Mouse (Mus musculus): ENCODE measurements around the gene Arl15. TPM values are rescaled to one million over a fixed set of nuclear protein-coding genes. Genes with fewer than 3 reads are reported as not detected.

Gene Arl15
- polyA plus RNA-seq, 1 experiment from 2014 or later = 4.9 TPM

DNA sequence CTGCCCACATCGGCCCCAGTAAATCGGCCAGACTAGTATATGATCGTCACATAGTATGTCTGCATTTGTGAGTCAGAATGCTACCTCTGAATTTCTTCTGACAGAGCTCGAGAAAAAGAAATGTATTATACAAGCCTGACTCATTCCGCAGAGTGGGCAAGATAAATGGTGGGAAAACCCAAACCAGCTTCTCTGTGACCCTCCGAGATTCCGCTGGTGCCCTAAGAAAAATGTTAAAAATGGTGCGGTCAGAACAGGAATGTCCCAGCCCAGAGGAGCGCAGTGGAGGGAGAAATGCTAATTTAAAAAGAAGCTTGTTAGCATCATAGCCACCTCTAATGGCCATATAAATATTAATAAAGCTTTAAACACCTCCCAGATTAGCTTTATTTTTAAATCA, 216.2 kb downstream of the Arl15 start:
- H3K4me1 ChIP-seq (replicated peaks; ENCODE audit: control insufficient read depth, insufficient read depth, low read length) = no peaks in the 10 kb centered on the region
- no peak overlapping the region for H3K27ac ChIP-seq (ENCODE audit: low read depth, low read length)
- no peak overlapping the region for H3K4me3 ChIP-seq (ENCODE audit: low read depth, low read length)
- TF ChIP-seq CTCF (IDR thresholded peaks at IDR 0.05; ENCODE audit: low read depth) = no peak
- no peak overlapping the region for H3K9ac ChIP-seq (ENCODE audit: low read depth, low read length)
- no peak overlapping the region for H3K4me2 ChIP-seq (replicated peaks; ENCODE audit: low read depth)
- H3K27me3 ChIP-seq (replicated peaks; ENCODE audit: control insufficient read depth, insufficient read depth, low read length) = no peaks in the 10 kb centered on the region
- H3K9me3 ChIP-seq (ENCODE audit: control insufficient read depth) = no peaks in the 10 kb centered on the region
- WGBS = 92% methylated on average over 9 of the region's 9 CpGs
- ATAC-seq = no peak
- no peaks in the 10 kb centered on the region for H3K36me3 ChIP-seq (ENCODE audit: control insufficient read depth, insufficient read depth)

DNA sequence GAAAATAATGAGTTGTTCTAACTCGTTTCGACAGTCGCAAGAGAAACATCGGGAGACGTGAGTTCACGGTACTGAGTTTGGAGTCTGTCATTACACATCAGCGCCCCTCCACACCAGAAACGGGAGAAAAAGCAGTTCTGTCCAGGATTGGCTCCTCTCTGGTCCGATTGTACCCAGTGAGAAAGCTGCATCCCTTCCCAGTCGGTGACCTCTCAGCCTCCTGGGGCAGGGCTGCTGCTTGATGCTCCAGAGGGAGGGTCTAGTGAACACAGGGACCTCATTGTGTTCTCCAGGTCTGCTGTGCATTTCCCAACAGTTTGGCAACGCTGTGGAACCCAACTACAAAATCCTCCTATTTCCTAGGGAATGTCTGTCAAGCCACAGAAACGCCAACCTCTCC, 216.7 kb downstream of the Arl15 start:
- WGBS = 87% methylated on average over 12 of the region's 12 CpGs
- H3K4me2 ChIP-seq (replicated peaks; ENCODE audit: low read depth) = no peak overlapping the region
- no peaks in the 10 kb centered on the region for H3K9me3 ChIP-seq (ENCODE audit: control insufficient read depth)
- no peak overlapping the region for H3K27ac ChIP-seq (ENCODE audit: low read depth, low read length)
- no peaks in the 10 kb centered on the region for H3K4me1 ChIP-seq (replicated peaks; ENCODE audit: control insufficient read depth, insufficient read depth, low read length)
- no peaks in the 10 kb centered on the region for H3K36me3 ChIP-seq (ENCODE audit: control insufficient read depth, insufficient read depth)
- H3K9ac ChIP-seq (ENCODE audit: low read depth, low read length) = no peak overlapping the region
- no peak for ATAC-seq
- H3K4me3 ChIP-seq (ENCODE audit: low read depth, low read length) = no peak overlapping the region
- no peaks in the 10 kb centered on the region for H3K27me3 ChIP-seq (replicated peaks; ENCODE audit: control insufficient read depth, insufficient read depth, low read length)
- TF ChIP-seq CTCF (IDR thresholded peaks at IDR 0.05; ENCODE audit: low read depth) = no peak

DNA sequence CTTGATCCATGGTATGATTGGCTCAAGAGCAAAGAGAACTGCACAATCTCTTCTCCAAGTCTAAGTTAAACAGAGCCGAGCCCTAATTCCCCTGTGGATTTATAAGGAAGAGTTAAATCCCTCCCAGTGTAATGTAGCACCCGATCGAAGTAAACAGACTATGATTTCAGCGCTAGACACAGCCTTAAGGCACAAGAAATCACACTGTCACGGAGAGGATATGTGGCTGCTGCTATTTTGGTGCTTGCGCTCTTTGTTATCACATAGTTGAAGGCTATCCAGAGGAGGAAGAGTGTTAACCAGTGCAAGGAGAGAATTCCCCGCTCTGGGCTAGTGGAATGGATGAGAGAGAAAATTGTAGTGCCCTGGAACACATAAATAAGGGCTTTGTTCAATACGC, 223.6 kb downstream of the Arl15 start:
- Histone ChIP-seq H3K36me3 (ENCODE audit: control insufficient read depth, insufficient read depth) (no peaks in the 10 kb centered on the region), H3K4me2 (replicated peaks; ENCODE audit: low read depth) (no peak overlapping the region), H3K27ac (ENCODE audit: low read depth, low read length) (no peak overlapping the region), H3K9me3 (ENCODE audit: control insufficient read depth) (no peaks in the 10 kb centered on the region), H3K27me3 (replicated peaks; ENCODE audit: control insufficient read depth, insufficient read depth, low read length) (no peaks in the 10 kb centered on the region), H3K4me3 (ENCODE audit: low read depth, low read length) (no peak overlapping the region), H3K9ac (ENCODE audit: low read depth, low read length) (no peak overlapping the region), H3K4me1 (replicated peaks; ENCODE audit: control insufficient read depth, insufficient read depth, low read length) (no peaks in the 10 kb centered on the region)
- WGBS = 61% methylated on average over 8 of the region's 8 CpGs
- TF ChIP-seq CTCF (IDR thresholded peaks at IDR 0.05; ENCODE audit: low read depth) = no peak
- ATAC-seq = no peak

DNA sequence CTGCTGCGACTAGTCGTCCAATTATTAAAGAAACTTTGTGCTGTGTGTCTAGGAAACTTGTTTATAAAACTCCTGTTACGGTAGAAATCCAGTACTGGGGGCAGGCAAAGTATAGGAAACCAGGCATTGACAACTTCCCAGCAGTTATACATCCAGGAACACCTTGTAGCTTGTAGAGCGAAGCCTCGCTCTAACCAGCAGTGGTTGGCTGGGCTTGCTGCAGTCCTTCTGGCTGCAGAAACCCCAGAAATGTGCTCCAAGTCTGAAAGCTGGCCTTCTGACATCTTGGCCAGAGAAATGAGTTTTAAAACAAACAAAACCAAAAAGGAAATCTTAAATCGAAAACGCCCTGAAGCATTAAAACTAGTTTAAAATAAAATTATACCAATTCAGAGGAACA, 229.2 kb downstream of the Arl15 start:
- H3K4me3 ChIP-seq (ENCODE audit: low read depth, low read length) = no peak overlapping the region
- no peak for TF ChIP-seq CTCF (IDR thresholded peaks at IDR 0.05; ENCODE audit: low read depth)
- no peaks in the 10 kb centered on the region for H3K9me3 ChIP-seq (ENCODE audit: control insufficient read depth)
- no peak overlapping the region for H3K27ac ChIP-seq (ENCODE audit: low read depth, low read length)
- H3K4me1 ChIP-seq (replicated peaks; ENCODE audit: control insufficient read depth, insufficient read depth, low read length) = no peaks in the 10 kb centered on the region
- no peak for ATAC-seq
- no peak overlapping the region for H3K4me2 ChIP-seq (replicated peaks; ENCODE audit: low read depth)
- H3K9ac ChIP-seq (ENCODE audit: low read depth, low read length) = no peak overlapping the region
- H3K27me3 ChIP-seq (replicated peaks; ENCODE audit: control insufficient read depth, insufficient read depth, low read length) = no peaks in the 10 kb centered on the region
- 88% methylated on average over 7 of the region's 7 CpGs for WGBS
- H3K36me3 ChIP-seq (ENCODE audit: control insufficient read depth, insufficient read depth) = no peaks in the 10 kb centered on the region

DNA sequence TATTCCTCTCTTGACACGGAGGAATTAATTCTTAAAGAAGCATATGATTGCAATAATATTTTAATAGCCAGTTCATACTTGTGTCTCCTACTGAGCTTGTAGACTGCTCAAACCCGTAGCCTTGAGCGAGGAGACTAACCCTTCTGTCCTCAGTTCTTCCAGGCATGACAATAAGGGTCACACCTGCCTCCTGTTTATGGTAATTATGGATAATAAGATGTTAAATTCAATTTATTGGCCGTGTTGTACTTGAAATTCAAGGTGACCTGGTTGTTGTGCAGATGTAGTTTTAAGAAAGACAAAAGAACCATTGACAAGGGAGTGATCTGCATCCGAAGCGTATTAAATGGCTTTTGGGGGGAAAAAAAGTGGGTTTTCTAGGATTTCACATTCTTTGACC, 232.0 kb downstream of the Arl15 start:
- no peaks in the 10 kb centered on the region for H3K4me1 ChIP-seq (replicated peaks; ENCODE audit: control insufficient read depth, insufficient read depth, low read length)
- no peak overlapping the region for H3K27ac ChIP-seq (ENCODE audit: low read depth, low read length)
- no peak for ATAC-seq
- H3K36me3 ChIP-seq (ENCODE audit: control insufficient read depth, insufficient read depth) = no peaks in the 10 kb centered on the region
- WGBS = 85% methylated on average over 6 of the region's 6 CpGs
- no peaks in the 10 kb centered on the region for H3K9me3 ChIP-seq (ENCODE audit: control insufficient read depth)
- H3K4me2 ChIP-seq (replicated peaks; ENCODE audit: low read depth) = no peak overlapping the region
- H3K9ac ChIP-seq (ENCODE audit: low read depth, low read length) = no peak overlapping the region
- no peak overlapping the region for H3K4me3 ChIP-seq (ENCODE audit: low read depth, low read length)
- no peak for TF ChIP-seq CTCF (IDR thresholded peaks at IDR 0.05; ENCODE audit: low read depth)
- no peaks in the 10 kb centered on the region for H3K27me3 ChIP-seq (replicated peaks; ENCODE audit: control insufficient read depth, insufficient read depth, low read length)

DNA sequence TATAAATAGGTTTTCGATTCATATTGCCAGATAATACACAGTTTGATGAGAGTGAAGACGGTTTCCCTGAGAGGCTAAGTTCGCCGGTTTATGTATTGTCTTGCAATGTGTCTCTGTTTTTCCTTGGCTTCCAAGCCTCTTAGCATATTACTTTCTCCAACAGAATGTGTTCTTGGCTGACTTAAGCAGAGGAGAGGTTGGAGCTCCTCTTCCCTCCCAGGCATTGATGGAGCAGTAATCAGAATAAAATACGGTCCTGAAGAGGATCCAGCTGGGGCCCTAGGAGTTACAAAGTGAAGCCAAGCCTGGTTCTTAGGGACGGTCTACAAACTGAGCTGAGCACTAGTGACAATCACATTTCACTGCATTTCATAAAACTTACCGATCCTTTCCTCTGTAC, 232.4 kb downstream of the Arl15 start:
- TF ChIP-seq CTCF (IDR thresholded peaks at IDR 0.05; ENCODE audit: low read depth) = no peak
- ATAC-seq = no peak
- H3K4me1 ChIP-seq (replicated peaks; ENCODE audit: control insufficient read depth, insufficient read depth, low read length) = no peaks in the 10 kb centered on the region
- H3K9ac ChIP-seq (ENCODE audit: low read depth, low read length) = no peak overlapping the region
- H3K9me3 ChIP-seq (ENCODE audit: control insufficient read depth) = no peaks in the 10 kb centered on the region
- 89% methylated on average over 7 of the region's 7 CpGs for WGBS
- no peak overlapping the region for H3K4me2 ChIP-seq (replicated peaks; ENCODE audit: low read depth)
- H3K4me3 ChIP-seq (ENCODE audit: low read depth, low read length) = no peak overlapping the region
- no peak overlapping the region for H3K27ac ChIP-seq (ENCODE audit: low read depth, low read length)
- no peaks in the 10 kb centered on the region for H3K27me3 ChIP-seq (replicated peaks; ENCODE audit: control insufficient read depth, insufficient read depth, low read length)
- no peaks in the 10 kb centered on the region for H3K36me3 ChIP-seq (ENCODE audit: control insufficient read depth, insufficient read depth)

DNA sequence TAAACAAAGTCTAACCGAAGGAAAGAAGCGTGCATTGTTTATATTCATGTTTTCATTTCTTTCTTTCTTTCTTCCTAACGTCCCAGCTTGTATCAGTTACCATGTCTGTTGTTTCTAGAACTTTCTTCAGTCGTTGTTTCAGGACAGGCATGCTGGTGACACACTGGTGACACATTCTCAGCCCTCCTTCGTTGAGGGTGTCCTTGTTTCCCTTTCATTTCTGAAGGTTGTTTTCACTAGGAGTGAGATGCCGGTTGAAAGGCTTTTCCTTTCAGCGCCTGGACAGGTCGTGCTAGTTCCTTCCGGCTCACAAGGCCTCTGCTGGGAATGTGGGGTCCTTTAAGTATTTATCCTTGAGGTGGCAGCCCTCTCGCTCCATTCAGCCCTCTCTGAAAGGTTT, 253.8 kb downstream of the Arl15 start:
- WGBS = 60% methylated on average over 10 of the region's 10 CpGs
- Histone ChIP-seq H3K27me3 (replicated peaks; ENCODE audit: control insufficient read depth, insufficient read depth, low read length) (no peaks in the 10 kb centered on the region), H3K4me1 (replicated peaks; ENCODE audit: control insufficient read depth, insufficient read depth, low read length) (no peaks in the 10 kb centered on the region), H3K4me3 (ENCODE audit: low read depth, low read length) (no peak overlapping the region), H3K27ac (ENCODE audit: low read depth, low read length) (no peak overlapping the region), H3K9me3 (ENCODE audit: control insufficient read depth) (no peaks in the 10 kb centered on the region), H3K9ac (ENCODE audit: low read depth, low read length) (no peak overlapping the region), H3K36me3 (ENCODE audit: control insufficient read depth, insufficient read depth) (no peaks in the 10 kb centered on the region), H3K4me2 (replicated peaks; ENCODE audit: low read depth) (no peak overlapping the region)
- no peak for ATAC-seq
- no peak for TF ChIP-seq CTCF (IDR thresholded peaks at IDR 0.05; ENCODE audit: low read depth)

Data from intestine, postnatal 0 days (tissue).